Mouse (Mus musculus): ENCODE data around the gene Slc4a8.

The Slc4a8 gene

DNA sequence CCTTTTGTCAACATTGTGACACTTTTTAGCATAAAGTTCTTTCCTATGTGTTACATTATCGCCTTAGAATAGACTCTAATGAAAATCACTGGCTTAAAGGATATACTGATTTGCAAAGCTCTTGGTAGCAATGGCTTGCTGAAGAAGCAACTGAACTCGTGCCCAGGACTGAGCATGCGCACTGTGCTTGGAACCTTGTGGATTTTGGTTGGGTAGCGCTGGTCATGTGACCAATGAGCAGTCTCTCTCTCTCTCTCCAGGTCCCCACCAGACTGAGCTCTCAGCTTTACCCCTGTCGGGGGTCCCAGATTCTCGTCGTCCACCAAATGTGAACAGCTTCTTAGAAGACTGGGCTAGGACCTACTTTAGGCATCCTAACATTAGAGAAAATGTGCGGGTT lies 75.2 kb downstream of the Slc4a8 start:
- DNase-seq: no peak

DNA sequence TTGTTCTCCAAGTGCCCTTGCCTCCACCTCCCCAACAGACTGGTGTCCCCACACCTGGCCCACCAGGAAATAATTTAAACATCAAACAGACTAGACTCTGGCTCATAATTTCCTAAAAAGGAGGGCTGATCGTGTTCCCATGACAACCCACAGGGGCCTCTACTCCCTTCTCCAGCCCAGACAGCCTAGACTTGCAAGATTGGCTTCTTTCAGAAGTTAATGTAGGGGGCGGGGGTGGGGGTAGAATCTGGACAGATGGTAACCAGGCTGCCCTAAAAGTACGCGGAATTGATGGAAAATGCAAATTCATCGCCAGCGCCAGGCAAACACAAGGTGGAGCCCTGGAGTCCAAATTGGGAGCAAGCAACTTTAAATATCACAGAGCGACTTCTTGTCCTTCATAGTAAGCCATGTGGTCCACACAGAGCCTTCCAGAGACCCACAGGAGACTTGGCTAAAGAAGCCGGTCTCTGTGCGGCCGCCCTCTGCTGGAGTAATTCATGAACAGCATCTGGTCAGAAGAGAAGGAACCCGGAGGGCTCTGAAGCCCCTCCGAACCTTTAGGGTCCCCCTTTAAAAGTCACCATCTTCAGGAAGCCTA lies 77.2 kb downstream of the Slc4a8 start:
- DNase-seq: peak; percentile 82

DNA sequence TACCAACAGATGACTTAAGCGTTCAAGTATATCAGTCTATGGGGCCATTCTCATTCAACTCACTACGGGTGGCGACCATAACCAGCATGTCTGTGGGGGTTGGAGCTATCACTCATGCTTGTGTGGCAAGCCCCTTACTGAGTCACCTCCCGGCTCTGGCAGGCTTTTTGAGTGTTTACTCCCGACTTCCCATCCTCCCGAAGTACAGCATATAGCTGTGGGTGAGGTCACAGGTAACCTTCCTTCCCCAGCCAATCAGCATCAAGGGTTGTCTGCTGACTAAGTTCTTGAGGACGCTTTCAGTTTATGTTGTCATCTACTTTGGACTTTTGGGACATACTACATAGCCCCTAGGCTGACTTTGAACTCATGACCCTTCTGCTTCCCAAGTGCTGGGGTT lies 82.8 kb downstream of the Slc4a8 start:
- no peak for DNase-seq

DNA sequence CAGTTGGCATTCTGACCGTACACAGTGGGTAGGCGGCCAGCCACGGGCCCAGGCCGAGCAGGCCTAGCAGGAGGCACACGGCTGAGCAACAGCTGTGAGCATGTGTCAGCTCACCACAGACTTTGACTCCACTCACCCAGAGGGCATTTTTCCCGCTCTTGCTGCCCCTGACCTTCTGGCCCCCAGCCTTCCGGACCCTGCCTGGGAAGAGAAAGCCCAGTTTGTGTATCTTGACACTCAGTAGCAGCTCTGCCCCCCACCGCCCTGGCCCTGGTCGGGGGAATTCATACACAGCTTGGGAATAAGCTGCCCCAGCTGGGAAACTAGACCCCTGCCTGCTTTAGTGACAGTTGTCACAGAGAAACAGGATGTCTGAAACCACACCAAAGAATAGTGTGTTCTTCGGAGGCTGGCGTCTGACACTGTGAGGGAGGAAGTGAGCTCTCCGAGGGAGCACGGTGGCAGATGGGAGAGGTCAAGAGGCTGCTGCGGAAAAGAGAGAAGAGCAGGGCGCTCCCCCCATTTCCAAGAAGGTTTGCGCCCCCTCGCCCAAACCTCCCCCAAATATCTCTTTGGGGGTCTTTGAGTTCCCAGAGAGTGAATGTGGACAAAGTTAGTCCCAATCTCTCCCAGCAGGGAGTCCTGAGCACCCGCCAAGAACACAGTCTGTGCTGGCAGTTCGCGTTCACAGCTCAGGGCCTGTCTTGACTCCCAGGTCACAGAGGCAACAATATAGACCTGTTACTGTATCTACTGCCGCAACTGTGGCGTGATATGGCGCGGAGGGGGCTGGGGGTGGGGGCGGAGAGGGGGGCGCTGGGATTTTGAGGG lies 83.7 kb downstream of the Slc4a8 start:
- peak; percentile 39 for DNase-seq

DNA sequence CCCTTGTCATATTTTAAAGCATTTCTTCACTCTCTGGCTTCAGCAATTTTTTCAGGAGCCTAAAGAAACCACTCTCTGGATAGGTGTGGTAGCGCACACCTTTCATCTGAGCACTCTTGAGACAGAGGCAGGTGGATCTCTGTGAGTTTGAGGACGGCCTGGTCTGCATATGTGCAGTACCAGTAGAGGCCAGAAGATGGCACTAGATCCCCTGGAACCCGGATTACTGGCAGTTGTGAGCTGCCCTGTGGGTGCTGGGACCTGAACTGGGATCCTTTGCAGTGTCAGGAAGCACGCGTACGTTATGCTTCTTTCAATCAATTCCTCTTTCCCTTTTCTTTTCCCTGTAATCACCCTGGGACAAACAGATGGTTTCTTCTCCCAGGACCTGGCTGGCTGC lies 85.6 kb downstream of the Slc4a8 start:
- DNase-seq: no peak

DNA sequence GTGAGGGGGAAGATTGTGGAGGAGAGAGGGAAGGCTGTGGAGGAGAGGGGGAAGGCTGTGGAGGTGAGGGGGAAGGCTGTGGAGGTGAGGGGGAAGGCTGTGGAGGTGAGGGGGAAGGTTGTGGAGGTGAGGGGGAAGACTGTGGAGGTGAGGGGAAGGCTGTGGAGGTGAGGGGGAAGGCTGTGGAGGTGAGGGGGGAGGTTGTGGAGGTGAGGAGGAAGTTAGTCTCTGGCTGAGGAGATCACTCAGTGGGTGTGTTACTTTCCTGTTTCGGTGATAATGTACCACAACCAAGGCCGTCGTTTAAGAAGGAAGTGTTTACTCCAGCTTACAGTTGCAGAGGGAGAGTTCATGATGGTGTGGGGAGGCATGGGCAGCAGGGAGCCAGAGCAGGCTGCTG lies 96.0 kb downstream of the Slc4a8 start:
- no peak for DNase-seq

DNA sequence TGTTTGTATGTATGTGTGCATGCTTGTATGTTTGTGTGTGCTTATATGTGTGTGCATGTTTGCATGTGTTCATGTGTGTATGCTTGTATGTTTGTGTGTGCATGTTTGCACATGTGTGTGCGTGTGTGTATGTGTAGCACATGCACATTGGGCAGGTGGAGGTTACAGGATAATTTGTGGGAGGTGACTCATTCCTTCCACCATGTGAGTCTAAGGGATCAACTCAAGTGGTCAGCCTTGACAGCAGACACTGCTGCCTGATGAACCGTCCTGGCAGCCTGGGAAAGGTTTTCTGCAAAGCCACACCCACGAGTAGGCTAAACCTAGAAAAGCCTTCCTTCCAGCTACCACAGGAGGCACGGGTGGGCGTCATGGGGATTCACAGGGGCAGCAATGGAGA lies 99.3 kb downstream of the Slc4a8 start:
- no peak for DNase-seq

DNA sequence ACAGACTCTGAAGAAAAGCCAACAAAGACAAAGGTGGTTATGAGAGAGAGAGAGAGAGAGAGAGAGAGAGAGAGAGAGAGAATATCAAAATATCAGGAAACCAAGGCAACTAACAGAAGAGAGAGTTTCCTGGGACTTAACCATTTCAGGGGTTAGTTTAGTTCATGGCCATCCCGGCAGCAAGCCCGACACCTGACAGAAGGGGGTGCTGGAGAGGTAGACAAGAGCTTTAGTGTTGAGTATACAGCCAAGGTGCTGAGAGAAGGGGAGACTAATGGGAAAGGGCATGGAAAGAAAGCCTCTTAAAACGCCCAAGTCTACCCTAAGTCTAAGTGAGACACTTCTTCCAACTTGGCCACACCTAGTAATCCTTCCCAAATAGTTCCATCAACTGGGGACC lies 104.0 kb downstream of the Slc4a8 start:
- no peak for DNase-seq

DNA sequence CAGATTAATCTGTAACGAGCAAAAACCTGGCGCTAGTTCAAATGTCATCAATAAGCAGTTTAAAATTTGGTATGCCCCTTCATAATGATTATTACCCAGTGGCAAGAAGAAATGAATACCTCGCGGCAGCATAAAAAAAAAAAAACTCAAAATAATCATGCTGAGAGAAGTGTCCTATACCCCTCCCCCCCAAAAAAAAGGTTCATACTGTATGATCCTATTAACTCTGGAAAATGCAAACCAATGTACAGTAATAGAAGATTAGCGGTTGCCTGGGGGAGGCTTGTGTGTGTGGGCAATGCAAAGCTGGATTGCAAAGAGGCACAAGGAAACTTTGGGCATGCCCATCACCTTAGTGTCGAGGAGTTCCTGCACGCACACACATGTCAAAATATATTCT lies 108.0 kb downstream of the Slc4a8 start, which contains the start of gene Scn8a:
Gene Scn8a (plus strand): TSS at position 301 of the 400 bp plus-strand sequence.
- no peak for DNase-seq

DNA sequence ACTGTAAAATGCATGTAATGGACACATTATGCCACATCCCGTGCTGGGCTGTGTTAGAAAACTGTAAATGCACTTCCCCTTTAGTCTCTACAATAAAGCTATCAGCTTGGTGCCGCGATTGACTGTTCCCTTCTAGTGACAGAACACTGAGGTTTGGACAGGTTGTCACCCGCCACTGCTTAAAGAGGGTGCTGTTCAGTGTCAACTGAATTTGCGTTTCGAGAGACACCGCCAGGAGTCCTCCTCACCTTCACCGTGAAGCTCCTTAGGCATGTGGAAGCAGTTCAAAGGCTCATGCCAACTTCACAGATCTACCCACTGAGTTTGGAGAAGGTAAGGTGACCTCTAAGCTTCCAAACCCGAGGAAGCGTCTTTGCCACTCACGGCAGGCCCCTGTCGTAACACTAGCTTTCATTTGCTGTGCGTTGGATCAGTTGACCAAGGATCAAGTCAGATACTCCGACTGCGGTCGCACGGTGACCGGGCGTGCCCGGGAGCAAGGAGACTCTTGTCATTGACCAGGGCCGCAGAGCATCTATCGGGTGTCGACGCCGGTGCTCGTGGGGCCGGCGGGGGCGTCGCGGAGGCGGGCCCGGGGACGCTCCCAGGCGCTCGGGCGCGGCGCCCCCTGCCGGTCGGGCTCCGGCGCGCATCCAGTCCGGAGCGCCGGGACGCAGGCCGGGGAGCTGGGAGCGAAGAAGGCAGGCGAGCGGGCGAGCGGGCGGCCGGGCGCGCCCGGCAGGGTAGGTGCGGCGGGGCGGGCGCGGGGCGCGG lies 108.6 kb downstream of the Slc4a8 start:
- DNase-seq: peak; percentile 89

DNA sequence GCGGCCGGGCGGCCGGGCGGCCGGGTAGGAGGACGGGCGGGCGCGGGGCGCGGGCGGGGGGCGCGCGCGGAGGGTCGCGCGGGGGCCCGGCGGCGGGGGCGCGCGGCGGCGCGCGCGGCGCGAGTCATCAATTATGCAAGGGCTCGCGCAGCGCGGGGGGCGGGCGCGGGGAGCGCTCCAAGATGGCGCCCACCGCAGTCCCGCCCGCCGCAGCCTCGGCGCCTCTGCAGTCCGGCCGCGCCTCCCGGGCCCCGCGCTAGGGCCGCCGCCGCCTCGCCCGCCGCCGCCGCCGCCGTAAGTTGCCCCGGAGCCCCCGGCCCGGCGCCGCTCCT lies 109.2 kb downstream of the Slc4a8 start:
- peak; percentile 75 for DNase-seq

DNA sequence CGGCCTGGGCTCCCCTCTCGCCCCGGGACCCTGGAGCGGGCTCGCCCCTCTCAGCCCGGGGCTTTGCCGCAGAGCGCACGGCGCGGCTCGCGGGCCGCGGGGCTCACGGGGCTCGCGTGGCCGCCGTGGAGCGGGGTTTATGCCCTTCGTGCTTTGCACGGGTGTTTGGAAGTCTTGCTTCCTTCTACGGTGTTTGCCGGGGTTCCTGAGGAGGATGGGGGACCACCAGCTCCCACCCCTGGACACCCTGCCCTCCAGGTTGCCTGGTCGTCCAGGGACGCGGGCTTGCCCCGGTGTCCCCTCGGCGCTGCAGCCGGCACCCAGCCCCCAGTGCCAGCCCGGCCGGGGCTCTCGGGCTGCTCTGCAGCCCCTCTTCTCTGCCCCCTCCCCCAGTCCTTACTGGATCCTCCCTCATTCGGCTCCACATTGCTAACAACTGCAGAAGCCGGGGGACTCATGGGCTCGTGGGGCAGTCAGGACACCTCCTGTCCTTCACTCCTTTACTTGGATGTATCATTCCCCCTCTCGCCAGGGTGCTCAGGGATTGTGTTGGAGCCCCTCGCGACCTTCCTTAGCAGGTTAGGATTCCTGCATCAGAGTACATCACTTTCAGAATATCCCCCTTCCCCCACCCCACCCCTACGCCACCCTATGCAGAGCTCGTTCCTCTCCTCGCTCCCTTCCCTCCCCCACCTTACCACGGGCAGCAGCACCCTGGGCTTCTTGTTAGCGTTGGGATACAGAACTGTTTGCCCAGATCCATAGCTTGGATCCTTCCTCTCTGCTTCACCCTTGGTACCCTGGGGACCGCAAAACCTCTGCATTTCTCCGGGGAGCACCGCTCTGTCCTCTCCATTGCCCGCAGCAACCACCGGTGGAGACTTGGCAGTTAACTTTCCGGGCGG lies 109.8 kb downstream of the Slc4a8 start:
- peak; percentile 70 for DNase-seq

DNA sequence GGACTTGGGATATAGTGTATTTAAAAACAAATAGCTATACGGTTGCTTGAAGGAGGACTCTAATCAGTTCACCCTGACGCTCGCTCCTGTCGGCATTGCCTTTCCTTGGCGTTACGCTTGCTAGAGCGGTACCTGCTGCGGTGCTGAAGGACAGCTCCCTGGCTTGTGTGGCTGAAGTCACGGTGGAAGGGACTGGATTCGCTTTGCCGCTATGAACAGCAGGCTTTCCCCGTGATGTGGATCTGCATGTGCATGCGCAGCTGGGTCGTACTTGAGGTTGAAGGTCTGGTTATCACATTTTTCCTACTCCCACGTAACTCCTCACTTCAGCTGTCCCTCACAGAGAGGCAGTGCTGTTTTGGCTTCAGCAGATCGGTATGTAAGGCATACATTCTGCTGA lies 111.6 kb downstream of the Slc4a8 start:
- no peak for DNase-seq
